Mouse (Mus musculus): ENCODE results near the gene Hoxb2.

Hoxb2 gene

DNA sequence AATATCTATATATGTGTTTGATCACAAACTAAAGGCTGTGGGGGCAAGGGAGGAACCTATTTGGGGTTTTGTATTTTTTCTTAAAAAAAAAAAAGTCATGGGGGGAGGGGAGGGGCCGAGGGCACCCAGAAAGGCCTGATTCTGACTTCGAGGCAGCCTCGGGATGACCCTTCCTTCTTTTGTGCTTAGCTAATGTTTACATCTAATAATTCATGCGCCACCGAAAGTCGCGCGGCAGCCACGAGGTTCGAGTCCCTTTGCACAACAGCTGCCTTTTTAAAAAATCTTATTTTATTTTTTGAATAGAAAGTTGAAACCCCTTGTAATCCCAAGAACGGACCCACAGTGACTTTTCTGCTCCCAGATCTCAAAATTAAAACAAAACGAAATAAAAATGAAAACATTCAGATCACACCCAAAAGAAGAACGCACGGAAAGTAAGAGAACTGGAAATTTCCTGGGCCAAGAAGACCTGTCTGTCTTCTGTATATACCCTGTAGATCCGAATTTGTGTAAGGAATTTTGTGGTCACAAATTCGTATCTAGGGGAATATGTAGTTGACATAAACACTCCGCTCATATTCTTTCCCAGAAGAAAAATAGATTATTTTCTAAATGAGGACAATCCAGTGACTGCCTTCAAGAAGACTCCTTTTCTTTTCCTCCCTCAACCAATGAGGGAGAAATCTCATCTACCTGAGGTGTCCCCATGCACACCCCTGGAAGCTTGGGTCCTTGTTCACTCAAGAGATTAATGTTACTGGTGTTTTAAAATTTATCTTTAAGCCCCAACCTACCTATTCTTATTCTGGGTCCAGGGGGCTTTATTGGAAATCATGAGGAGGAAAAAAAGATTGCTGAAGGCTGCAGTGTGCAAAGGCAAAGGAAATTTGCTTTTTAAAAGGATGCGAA, 33.4 kb upstream of the Hoxb2 start:
- DNase-seq (ENCODE audit: low spot score) = no peak

- DNase-seq (ENCODE audit: low spot score) = no peak
These were observed 32.5 kb upstream of the Hoxb2 start, which contains the start of gene Hoxb4 for GRCm38 (mm10) chr11:96317608-96318367. TSS of gene Hoxb4 (plus strand) at chr11:96318267.

- no peak for DNase-seq (ENCODE audit: low spot score)
These were observed 31.8 kb upstream of the Hoxb2 start for GRCm38 (mm10) chr11:96318368-96319070.

DNA sequence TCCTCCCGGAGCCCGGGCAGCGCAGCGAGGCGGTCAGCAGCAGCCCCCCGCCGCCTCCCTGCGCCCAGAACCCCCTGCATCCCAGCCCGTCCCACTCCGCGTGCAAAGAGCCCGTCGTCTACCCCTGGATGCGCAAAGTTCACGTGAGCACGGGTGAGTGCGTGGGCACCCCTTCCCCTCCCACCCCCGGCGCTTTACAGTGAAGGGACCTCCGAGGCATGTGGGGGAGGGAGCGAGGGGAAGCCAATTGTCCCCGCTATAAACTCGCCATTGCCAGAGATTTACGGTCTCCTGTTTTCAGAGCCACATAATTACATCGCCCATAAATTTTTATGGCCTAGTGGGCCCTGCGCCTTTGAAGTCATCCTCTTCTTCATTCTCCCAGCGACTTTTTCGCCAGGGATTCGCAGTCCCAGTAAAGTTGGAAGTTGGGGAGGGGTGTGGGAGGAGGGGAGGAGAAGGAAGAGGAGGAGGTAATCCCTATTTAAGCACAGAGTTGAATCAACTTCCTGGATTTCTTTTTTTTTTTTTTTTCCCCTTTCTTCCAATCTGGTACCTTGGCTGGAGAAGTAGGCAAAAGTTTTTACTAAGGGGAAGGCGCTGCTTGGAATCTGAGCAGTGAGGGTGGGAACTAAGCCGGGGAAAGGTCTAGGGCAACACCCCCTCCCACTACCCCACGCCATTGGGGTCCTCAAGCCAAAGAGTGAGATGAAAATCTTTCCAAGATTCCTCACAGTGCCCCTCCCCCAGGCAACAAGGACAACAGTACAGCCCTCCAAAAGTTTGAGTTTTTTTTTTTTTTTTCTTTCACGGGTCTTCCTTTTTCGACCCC, 31.0 kb upstream of the Hoxb2 start:
- DNase-seq (ENCODE audit: low spot score) = no peak

- DNase-seq (ENCODE audit: low spot score) = no peak
These were observed 30.4 kb upstream of the Hoxb2 start for GRCm38 (mm10) chr11:96319910-96320309.

GRCm38 (mm10) chr11:96320688-96321087, 29.6 kb upstream of the Hoxb2 start:
- DNase-seq (ENCODE audit: low spot score) = no peak

GRCm38 (mm10) chr11:96321846-96322245, 28.5 kb upstream of the Hoxb2 start:
- DNase-seq (ENCODE audit: low spot score) = no peak

GRCm38 (mm10) chr11:96322738-96323137, 27.6 kb upstream of the Hoxb2 start:
- DNase-seq (ENCODE audit: low spot score) = no peak

GRCm38 (mm10) chr11:96323154-96323553, 27.2 kb upstream of the Hoxb2 start, which contains the start of gene Hoxb3:
TSS of gene Hoxb3 (plus strand) at chr11:96323326.
- no peak for DNase-seq (ENCODE audit: low spot score)

- DNase-seq (ENCODE audit: low spot score) = no peak
These were observed 26.2 kb upstream of the Hoxb2 start for GRCm38 (mm10) chr11:96324125-96324524.

GRCm38 (mm10) chr11:96324965-96325364, 25.4 kb upstream of the Hoxb2 start:
- DNase-seq (ENCODE audit: low spot score) = no peak

GRCm38 (mm10) chr11:96325747-96326212, 24.5 kb upstream of the Hoxb2 start:
- DNase-seq (ENCODE audit: low spot score) = no peak

GRCm38 (mm10) chr11:96326705-96327104, 23.6 kb upstream of the Hoxb2 start:
- no peak for DNase-seq (ENCODE audit: low spot score)

DNA sequence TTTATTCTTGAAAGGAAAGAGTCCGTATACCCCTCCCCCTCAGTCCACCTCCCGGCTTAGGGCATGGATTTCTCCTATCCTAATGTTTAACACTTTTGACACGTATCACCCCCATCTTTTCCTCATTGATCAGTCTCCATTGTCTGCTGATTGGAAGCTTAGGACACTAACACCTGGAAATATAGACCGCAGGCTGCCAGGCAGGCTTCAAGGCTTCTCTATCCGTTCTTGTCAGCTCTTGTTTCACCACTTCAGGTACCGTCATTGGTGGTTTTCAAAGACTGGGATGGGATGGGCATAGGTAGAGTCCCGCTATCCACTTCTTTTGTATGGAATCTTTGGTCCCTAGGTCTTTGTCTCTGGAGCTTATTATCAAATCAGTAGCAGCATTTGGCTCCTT, 23.2 kb upstream of the Hoxb2 start:
- DNase-seq (ENCODE audit: low spot score) = no peak

DNA sequence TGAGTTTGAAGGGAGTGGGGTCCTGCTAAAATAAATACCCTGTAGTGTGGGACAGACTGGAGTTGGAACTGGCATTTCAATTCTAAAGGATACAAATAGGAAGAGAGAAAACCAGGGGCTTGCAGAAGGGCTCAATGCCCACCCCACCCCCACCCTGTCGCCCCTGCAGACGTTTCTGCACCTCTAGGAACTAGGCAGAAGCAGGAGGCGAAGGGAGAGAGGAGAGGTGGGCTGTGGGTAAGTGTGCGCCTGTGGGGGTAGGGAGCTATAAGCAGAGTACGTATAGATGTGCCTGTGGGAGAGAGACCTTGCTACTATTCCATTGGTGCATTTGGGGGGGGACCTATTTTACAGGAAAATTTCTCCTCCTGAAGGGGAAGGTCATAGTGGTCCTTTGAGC, 22.6 kb upstream of the Hoxb2 start:
- no peak for DNase-seq (ENCODE audit: low spot score)

DNA sequence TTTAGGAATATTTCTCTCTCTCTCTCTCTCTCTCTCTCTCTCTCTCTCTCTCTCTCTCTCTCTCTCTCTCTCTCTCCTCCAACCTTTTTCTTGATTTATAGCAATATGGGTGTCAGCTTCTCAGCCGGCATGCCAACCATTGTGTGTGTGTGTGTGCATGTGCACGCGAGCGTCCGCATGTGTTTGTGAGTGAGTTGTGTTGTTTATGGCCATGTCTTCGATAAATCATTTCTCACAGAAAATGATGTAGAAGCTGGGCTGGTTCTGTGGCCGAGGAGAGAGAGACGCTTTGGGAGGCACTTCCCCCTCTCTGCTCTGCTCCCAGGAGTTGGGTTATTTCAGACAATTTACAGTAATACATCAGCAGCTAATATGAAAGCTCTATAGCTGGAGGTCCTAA, 21.7 kb upstream of the Hoxb2 start:
- DNase-seq (ENCODE audit: low spot score) = no peak

DNA sequence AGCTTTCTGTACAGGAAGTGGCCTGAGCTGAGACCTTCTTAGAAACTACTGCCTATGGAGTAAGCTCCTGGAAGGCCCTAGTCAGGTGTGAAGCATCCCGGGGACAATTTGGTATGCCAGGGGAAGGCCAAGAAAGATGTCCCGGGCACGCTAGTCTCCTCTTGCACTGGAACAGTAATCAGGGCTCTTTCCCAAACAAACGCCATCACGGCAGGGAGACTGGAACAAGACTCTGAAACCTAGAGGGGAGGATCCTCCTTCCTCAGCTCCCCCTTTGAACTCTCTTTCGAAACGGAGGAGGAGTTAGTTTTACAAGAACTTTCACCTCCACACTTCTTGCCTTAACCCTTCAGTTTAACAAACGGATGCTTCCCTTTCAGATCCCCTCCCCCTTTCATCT, 18.2 kb upstream of the Hoxb2 start:
- no peak for DNase-seq (ENCODE audit: low spot score)

DNA sequence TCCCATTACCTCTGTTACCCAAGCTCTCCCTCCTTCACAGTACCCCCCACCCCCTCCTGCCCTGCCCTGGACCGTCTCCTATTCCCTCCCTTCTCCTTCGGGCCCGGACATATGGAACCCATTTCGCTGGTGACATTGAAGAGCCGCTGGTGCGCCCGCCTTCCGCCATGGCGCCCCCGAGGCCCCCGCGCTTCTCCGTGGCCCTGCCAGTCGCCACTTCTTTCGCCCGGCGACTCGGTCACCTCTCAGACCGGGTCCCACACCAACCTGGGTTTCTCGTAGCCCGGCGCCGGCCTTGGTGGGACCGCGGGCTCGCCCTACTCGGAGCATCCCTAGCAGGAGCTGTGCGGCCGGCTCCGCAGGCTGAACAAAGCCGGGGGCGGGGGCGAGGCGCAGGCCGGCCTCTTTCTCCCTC, 17.7 kb upstream of the Hoxb2 start:
- no peak for DNase-seq (ENCODE audit: low spot score)

DNA sequence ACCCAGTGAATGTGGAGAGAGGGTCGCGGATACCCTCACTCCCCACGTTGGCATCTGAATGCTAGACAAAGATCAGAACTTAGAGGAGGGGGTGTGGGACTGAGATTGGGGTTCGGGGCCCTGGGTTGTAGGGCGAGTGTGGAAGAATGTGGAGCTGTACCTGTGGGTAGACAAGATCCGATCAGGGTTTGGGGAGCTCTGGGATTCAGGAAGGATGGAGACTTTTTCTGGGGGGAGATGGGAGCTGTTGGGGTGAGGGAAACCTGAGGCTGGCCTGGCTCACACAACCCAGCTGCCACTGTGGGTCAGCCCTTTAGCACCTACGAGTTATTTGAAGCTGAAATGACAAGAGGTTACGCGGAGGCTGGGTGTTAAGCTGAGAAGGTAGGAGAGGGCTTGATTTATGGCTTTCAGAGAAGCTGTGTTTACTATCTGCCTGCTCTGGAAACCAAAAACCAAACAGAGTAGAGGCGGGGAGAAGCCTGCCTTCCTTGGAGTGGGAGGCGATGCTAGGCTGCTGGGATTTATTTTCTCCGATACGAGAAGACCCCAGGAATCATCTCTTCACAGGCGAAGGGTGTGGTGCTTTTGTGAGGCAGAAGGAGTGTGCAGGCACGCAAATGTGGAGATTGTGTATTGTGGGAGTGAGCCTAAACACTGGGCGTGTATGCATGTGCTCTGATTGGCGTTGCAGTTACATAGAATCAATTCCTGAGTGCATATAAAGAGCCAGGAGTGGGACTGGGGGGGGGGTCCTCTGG, 16.9 kb upstream of the Hoxb2 start:
- no peak for DNase-seq (ENCODE audit: low spot score)

DNA sequence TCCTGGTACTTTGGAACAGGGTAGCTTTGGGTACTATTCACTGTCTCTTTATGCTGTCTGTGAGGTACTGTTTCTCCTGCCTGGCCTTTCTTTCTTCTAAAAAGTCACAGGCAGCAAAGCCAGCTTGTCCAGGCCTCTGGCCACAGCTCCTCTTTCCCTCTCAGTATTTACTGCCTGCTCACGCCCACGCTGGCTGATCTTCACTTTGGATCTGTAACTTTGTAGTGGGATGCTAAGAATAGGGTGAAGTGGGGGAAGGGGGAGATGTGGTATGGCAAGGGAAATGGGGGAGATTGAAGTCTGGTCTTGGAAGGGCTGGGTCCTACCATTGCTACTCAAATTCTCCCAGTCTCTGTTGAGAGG, 16.3 kb upstream of the Hoxb2 start:
- no peak for DNase-seq (ENCODE audit: low spot score)

DNA sequence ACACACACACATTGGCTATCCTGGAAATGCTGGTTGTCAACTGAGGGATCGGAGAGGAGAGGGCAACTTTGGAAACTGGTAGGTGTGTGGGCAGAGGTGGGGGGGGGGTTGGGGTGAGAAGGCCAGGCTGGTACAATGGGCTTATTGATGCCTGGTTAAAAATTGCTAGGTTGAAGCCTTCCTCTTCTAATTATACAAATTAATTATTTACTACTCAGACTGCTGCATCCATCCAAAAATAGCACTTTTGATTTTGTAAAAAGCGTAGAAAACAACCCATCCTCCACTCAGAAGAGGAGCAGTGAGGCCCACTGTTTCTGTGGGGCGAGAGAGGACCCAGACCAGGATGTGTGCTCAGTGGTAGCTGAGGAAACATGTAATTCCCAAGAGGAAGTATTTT, 15.3 kb upstream of the Hoxb2 start:
- no peak for DNase-seq (ENCODE audit: low spot score)
